Mouse (Mus musculus) midbrain, embryonic 16.5 days (tissue): ENCODE data around the gene Hoxd3. TPM values are rescaled to one million over a fixed set of nuclear protein-coding genes. Genes with fewer than 3 reads are reported as not detected.
A peak's percentile ranks its signal among the peaks of the same experiment; 100 is the strongest.

Source experiments
- ATAC-seq: fragments of 200-750 bp; cut with Nextera tagmentation; 2 replicates; pipeline ENCODE4 v1.8.0; 2017; ENCODE audit warnings: moderate TSS enrichment
- H3K27ac ChIP-seq: fragments of 300-500 bp; sonication (generic); 2 replicates; pipeline ENCODE4 v1.5.1; 2014; ENCODE audit warnings: mild to moderate bottlenecking, low read length, mixed read lengths
- H3K27me3 ChIP-seq: fragments of 300-500 bp; sonication (generic); 2 replicates; pipeline ENCODE4 v1.6.1; 2014; ENCODE audit warnings: low read depth, low read length, mixed read lengths; ENCODE audit not compliant: control insufficient read depth, insufficient read depth
- H3K36me3 ChIP-seq: fragments of 300-500 bp; sonication (generic); 2 replicates; pipeline ENCODE4 v1.6.1; 2014; ENCODE audit warnings: mild to moderate bottlenecking, low read length, moderate library complexity, mixed read lengths; ENCODE audit not compliant: control insufficient read depth, insufficient read depth
- H3K4me1 ChIP-seq: fragments of 300-500 bp; sonication (generic); 2 replicates; pipeline ENCODE4 v1.6.1; 2014; ENCODE audit warnings: mild to moderate bottlenecking, low read length, mixed read lengths; ENCODE audit not compliant: control insufficient read depth, insufficient read depth
- H3K4me2 ChIP-seq: fragments of 300-500 bp; sonication (generic); 2 replicates; pipeline ENCODE4 v1.6.1; 2014; ENCODE audit warnings: mild to moderate bottlenecking, low read length, mixed read lengths
- H3K4me3 ChIP-seq: fragments of 300-500 bp; sonication (generic); 2 replicates; pipeline ENCODE4 v1.5.1; 2014; ENCODE audit warnings: low read depth, mild to moderate bottlenecking, low read length, moderate library complexity, mixed read lengths
- H3K9ac ChIP-seq: fragments of 300-500 bp; sonication (generic); 2 replicates; pipeline ENCODE4 v1.6.1; 2014; ENCODE audit warnings: low read depth, low read length, mixed read lengths
- H3K9me3 ChIP-seq: fragments of 300-500 bp; sonication (generic); replicated peaks from 2 replicates; pipeline ENCODE4 v1.6.1; 2014; ENCODE audit warnings: mild to moderate bottlenecking, low read length, mixed read lengths; ENCODE audit not compliant: control insufficient read depth, poor library complexity, severe bottlenecking
- WGBS: fragments of 180-500 bp; shearing (Covaris S2); extraction: QIAGEN DNeasy Blood & Tissue Kit; methylation state at CpG from one replicate; pipeline ENCODE4 v1.1.7; 2014; 5-methylcytosine and 5-hydroxymethylcytosine counted together
- polyA plus RNA-seq: library from polyadenylated mRNA; unstranded; fragments of >200 nt; fragmentation: Nextera tagmentation; extraction: Ambion mirVana; gene quantifications from 2 replicates; pipeline ENCODE4 v1.2.1, GENCODE M21; 2015

Hoxd3 gene
- polyA plus RNA-seq, 1 experiment from 2014 or later, result not detected

DNA sequence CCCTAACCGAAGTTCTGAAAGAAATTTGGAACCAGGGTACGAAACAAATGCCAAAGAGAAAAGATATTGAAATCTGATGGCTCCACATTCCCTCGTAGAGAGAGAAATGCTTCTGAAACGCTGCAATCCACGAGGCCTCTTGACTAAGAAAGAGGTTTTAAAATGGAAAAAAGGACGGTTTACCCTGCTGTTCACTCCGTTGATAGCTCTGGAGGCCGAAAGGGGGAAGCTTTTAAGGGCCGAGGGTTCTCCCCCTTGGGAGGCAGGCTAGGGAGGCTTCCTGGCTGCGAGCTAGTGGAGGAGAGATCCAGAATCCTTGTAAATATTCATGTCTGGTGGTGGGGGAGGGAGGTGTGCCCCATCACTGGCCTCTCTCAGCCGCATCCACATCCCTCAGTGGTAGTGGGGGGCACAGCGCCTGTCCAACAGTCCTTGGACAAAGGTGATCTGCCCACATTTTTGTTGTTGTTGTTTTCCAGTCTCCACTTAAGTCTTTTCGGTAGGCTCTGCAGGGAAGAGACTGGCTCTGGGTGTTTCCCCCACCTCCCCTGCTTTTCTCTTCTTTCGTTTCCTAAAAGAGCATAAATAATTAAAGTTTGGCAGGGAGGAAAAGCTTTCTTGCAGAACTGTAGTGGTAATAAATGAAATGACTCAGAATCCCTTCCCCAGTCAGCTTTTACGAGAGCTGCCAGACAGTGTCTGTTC, 32.7 kb upstream of the Hoxd3 start, which contains the start of gene Hoxd11:
Gene Hoxd11 (plus strand): TSS at position 667 of the 705 bp plus-strand sequence.
- Histone ChIP-seq H3K4me3 (no peak within 1 kb of the TSS), H3K36me3 (no peaks in the 10 kb centered on the region), H3K9ac (no peak within 1 kb of the TSS), H3K9me3 (no peaks in the 10 kb centered on the region), H3K4me2 (no peak within 1 kb of the TSS), H3K27me3 (peaks cover 97% of the 10 kb centered on the region), H3K4me1 (0 out of 2 replicates have a peak, but pooled peaks cover 6% of the 10 kb centered on the region), H3K27ac (no peak within 1 kb of the TSS)
- under 1% methylated on average over 15 of the region's 15 CpGs for WGBS
- ATAC-seq, result no peak

GRCm38 (mm10) chr2:74679596-74679971, 32.1 kb upstream of the Hoxd3 start:
- H3K4me2 ChIP-seq, result no peak overlapping the region
- no peaks in the 10 kb centered on the region for H3K9me3 ChIP-seq
- H3K4me1 ChIP-seq, result 0 out of 2 replicates have a peak, but pooled peaks cover 6% of the 10 kb centered on the region
- WGBS, result under 1% methylated on average over 26 of the region's 26 CpGs
- no peaks in the 10 kb centered on the region for H3K36me3 ChIP-seq
- peaks cover 97% of the 10 kb centered on the region for H3K27me3 ChIP-seq
- H3K9ac ChIP-seq, result no peak overlapping the region
- ATAC-seq, result no peak
- no peak overlapping the region for H3K27ac ChIP-seq
- H3K4me3 ChIP-seq, result no peak overlapping the region

DNA sequence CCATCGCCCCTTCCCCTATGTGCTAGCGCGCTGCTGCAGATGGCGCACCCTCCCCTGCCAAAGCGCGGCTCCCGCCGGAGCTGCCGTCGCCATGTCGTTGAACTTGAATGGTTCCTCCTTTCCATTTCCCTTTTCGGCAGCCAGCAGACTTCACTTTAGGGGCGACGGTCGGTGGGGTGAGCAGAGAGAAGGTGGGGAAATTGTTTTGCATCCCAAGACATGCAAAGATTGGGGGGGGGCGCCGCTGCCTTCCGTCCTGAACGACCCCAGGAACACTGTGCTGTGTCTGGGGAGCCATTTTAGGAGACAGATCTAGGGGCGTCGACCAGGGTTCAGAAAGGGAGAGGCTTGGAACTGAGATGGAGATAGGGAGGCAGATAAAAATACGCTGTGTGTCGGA, 31.7 kb upstream of the Hoxd3 start:
- Histone ChIP-seq H3K36me3 (no peaks in the 10 kb centered on the region), H3K9ac (no peak overlapping the region), H3K9me3 (no peaks in the 10 kb centered on the region), H3K4me1 (0 out of 2 replicates have a peak, but pooled peaks cover 6% of the 10 kb centered on the region), H3K4me3 (no peak overlapping the region), H3K4me2 (no peak overlapping the region), H3K27me3 (peaks cover 99% of the 10 kb centered on the region), H3K27ac (no peak overlapping the region)
- ATAC-seq, result no peak
- WGBS, result under 1% methylated on average over 23 of the region's 23 CpGs

DNA sequence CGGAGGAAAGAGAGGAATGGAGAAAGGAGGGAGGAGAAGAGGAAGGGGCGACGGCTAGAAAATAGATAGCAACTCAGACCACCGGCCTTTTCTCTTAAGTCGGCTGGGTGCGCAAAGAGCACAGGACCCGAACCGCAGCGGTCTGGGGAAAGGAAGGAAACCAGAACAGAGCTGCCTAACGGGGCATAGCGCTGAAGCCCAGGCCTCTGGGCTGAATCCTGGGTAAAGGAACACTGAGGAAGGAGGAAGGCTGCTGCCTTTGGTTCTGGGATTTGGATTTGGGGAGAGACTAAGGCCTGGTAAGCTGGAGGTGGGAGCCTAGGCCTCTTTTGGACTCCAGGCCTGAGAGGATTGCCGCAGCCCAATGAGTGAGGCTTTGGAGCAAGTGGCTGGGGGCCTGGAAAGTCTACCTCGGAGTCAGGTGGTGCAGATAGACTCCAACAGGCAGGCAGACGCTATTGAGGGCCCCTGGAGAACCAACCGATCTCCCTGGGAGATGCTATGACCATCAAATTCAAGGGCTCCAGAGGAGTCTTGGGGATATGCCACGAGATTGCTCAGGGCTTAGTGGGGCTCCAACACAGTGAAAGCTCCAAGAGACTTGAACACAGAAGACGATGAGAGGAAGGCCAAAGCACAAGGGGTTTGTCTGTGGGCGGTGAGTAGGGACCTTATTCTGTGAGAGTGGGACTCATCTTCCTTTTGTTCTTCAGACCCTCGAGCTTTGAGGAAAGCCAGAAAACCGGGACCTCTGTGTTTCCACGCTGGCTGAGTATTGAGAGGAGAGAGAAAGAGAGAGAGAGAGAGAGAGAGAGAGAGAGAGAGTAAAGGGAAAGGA, 30.9 kb upstream of the Hoxd3 start:
- Histone ChIP-seq H3K9ac (no peak overlapping the region), H3K4me2 (no peak overlapping the region), H3K9me3 (no peaks in the 10 kb centered on the region), H3K4me3 (no peak overlapping the region), H3K27me3 (peaks cover 98% of the 10 kb centered on the region), H3K4me1 (0 out of 2 replicates have a peak, but pooled peaks cover 6% of the 10 kb centered on the region), H3K27ac (no peak overlapping the region), H3K36me3 (no peaks in the 10 kb centered on the region)
- ATAC-seq, result no peak
- WGBS, result under 1% methylated on average over 21 of the region's 21 CpGs

GRCm38 (mm10) chr2:74681594-74682531, 29.9 kb upstream of the Hoxd3 start:
- Histone ChIP-seq H3K9me3 (no peaks in the 10 kb centered on the region), H3K4me2 (peak overlapping the region; percentile 5), H3K36me3 (no peaks in the 10 kb centered on the region), H3K9ac (no peak overlapping the region), H3K4me3 (peak overlapping the region; percentile 18; the same call in 1 of the 2 replicates), H3K27ac (no peak overlapping the region), H3K27me3 (peaks cover 92% of the 10 kb centered on the region), H3K4me1 (0 out of 2 replicates have a peak, but pooled peaks cover 6% of the 10 kb centered on the region)
- under 1% methylated on average over 71 of the region's 78 CpGs for WGBS
- peak; percentile 25; the same call in 1 of the 2 replicates for ATAC-seq

GRCm38 (mm10) chr2:74682796-74683195, 28.9 kb upstream of the Hoxd3 start:
- H3K4me1 ChIP-seq, result 0 out of 2 replicates have a peak, but pooled peaks cover 6% of the 10 kb centered on the region
- WGBS, result under 1% methylated on average over 27 of the region's 51 CpGs
- no peak overlapping the region for H3K9ac ChIP-seq
- H3K4me3 ChIP-seq, result peak overlapping the region; percentile 18; the same call in 1 of the 2 replicates
- H3K36me3 ChIP-seq, result no peaks in the 10 kb centered on the region
- H3K27me3 ChIP-seq, result peaks cover 90% of the 10 kb centered on the region
- ATAC-seq, result no peak
- H3K27ac ChIP-seq, result no peak overlapping the region
- H3K4me2 ChIP-seq, result no peak overlapping the region
- no peaks in the 10 kb centered on the region for H3K9me3 ChIP-seq

- H3K4me2 ChIP-seq, result no peak overlapping the region
- no peak overlapping the region for H3K4me3 ChIP-seq
- no peaks in the 10 kb centered on the region for H3K36me3 ChIP-seq
- no peak overlapping the region for H3K9ac ChIP-seq
- H3K27me3 ChIP-seq, result peaks cover 87% of the 10 kb centered on the region
- 0 out of 2 replicates have a peak, but pooled peaks cover 6% of the 10 kb centered on the region for H3K4me1 ChIP-seq
- under 1% methylated on average over 18 of the region's 18 CpGs for WGBS
- H3K9me3 ChIP-seq, result no peaks in the 10 kb centered on the region
- ATAC-seq, result no peak
- H3K27ac ChIP-seq, result no peak overlapping the region
Observed at GRCm38 (mm10) chr2:74683471-74683951, 28.2 kb upstream of the Hoxd3 start.

DNA sequence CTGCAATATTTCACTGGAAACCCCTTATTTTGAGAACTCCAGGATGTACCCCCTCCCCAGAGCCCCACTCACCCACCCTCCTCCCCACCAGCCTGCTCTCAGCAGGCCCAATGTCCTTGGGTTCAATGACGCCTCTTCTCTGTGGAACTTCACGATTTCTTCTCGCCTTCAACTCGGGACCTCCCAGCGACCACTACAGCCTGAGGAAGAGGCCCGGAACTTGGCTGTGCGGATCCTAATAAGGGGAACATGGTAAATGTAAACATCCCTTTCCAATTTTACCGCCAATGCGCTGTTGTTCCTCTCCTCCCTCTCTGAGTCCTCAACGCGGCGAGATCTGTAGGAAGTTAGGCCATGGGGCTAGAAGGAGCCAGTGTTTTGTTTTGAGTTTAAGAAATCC, 27.6 kb upstream of the Hoxd3 start:
- H3K9me3 ChIP-seq, result no peaks in the 10 kb centered on the region
- H3K4me1 ChIP-seq, result 0 out of 2 replicates have a peak, but pooled peaks cover 6% of the 10 kb centered on the region
- H3K36me3 ChIP-seq, result no peaks in the 10 kb centered on the region
- H3K27me3 ChIP-seq, result peaks cover 87% of the 10 kb centered on the region
- WGBS, result under 1% methylated on average over 12 of the region's 12 CpGs
- H3K4me2 ChIP-seq, result no peak overlapping the region
- no peak overlapping the region for H3K27ac ChIP-seq
- H3K4me3 ChIP-seq, result no peak overlapping the region
- ATAC-seq, result no peak
- no peak overlapping the region for H3K9ac ChIP-seq
